Mouse (Mus musculus) ES-E14 (cell line): ENCODE measurements around the gene Hist1h2ap.

Experiments used
- CHD2 ChIP-seq: IDR thresholded peaks from 2 replicates; pipeline ENCODE4 v1.6.1; 2014; ENCODE audit warnings: mild to moderate bottlenecking, low read depth, low read length, inconsistent platforms
- HCFC1 ChIP-seq: IDR thresholded peaks from 2 replicates; pipeline ENCODE4 v1.6.1; 2012; ENCODE audit warnings: low read length, inconsistent platforms, borderline replicate concordance; ENCODE audit not compliant: insufficient read depth
- MAFK ChIP-seq: IDR thresholded peaks from 2 replicates; pipeline ENCODE4 v1.6.1; 2014; ENCODE audit warnings: mild to moderate bottlenecking, low read depth, low read length, inconsistent platforms; ENCODE audit not compliant: insufficient read depth
- ZC3H11A ChIP-seq: IDR thresholded peaks from 2 replicates; pipeline ENCODE4 v1.6.1; 2012; ENCODE audit warnings: low read depth, mild to moderate bottlenecking, inconsistent platforms, low read length, borderline replicate concordance
- ZNF384 ChIP-seq: IDR thresholded peaks from 2 replicates; pipeline ENCODE4 v1.6.1; 2012; ENCODE audit warnings: low read depth, low read length, inconsistent platforms

DNA sequence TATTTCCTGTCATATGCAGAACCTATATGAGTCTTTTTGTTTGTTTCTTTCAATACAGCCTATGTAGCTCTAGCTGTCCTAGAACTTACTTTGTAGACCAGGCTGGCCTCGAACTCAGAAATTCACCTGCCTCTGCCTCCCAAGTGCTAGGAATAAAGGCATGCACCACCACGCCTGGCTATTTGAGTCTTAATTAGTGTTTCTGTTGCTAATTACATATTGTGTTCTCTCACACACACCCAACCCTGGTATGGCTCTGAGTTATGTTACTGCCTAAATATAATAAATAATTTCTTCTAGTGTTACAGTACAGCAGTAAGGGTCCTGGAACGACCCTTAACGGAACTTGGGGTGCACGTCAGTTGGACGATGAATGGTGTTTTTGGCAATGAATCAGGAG is 47.4 kb upstream of the Hist1h2ap start:
- no peak for TF ChIP-seq MAFK
- no peak for TF ChIP-seq HCFC1
- no peak for TF ChIP-seq CHD2
- no peak for TF ChIP-seq ZNF384
- no peak for TF ChIP-seq ZC3H11A
